Mouse (Mus musculus): Measurements from ENCODE around the gene Bmp2k. TPM values are rescaled to one million over a fixed set of nuclear protein-coding genes. Genes with fewer than 3 reads are reported as not detected.

Gene Bmp2k
- polyA plus RNA-seq, 1 experiment from 2014 or later, result 5.8 TPM

DNA sequence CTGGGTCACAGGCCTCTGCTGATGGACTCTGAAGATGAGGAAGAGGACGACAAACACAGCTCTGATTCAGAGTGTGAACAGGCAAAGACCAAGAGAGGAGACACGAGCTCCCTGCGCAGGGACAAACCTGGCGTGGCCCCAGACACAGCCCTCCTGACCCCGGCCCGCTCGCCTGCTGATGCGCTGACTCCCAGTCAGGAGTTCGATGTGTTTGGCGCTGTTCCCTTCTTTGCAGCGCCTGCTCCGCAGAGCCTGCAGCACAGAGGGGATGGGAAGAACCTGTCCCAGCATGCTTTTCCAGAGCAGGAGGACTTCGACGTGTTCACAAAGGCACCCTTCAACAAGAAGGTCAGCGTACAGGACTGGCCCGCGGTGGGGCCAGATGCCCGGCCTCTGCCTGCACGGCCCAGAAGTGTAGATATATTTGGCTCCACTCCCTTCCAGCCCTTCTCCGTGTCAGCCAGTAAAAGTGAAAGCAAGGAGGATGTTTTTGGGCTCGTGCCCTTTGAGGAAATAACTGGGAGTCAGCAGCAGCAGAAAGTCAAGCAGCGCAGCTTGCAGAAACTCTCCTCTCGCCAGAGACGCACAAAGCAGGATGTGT, 89.6 kb downstream of the Bmp2k start:
- 71% methylated on average over 24 of the region's 24 CpGs for WGBS
- no peaks in the 10 kb centered on the region for H3K27me3 ChIP-seq (replicated peaks)
- H3K4me2 ChIP-seq, result peak overlapping the region; percentile 39
- no peaks in the 10 kb centered on the region for H3K9me3 ChIP-seq
- peaks cover 9% of the 10 kb centered on the region for H3K4me1 ChIP-seq
- H3K27ac ChIP-seq (replicated peaks), result peak overlapping the region; percentile 42; the same call in 1 of the 2 replicates
- H3K4me3 ChIP-seq, result peak overlapping the region; percentile 15; the same call in 1 of the 2 replicates
- H3K9ac ChIP-seq, result 0 out of 2 replicates have a peak overlapping the region, but pooled peaks have one; percentile 28
- H3K36me3 ChIP-seq, result peaks cover 32% of the 10 kb centered on the region
- no peak; the same call in 1 of the 2 replicates for ATAC-seq (ENCODE audit: extremely low read depth, insufficient number of reproducible peaks, low FRiP score, low TSS enrichment)

DNA sequence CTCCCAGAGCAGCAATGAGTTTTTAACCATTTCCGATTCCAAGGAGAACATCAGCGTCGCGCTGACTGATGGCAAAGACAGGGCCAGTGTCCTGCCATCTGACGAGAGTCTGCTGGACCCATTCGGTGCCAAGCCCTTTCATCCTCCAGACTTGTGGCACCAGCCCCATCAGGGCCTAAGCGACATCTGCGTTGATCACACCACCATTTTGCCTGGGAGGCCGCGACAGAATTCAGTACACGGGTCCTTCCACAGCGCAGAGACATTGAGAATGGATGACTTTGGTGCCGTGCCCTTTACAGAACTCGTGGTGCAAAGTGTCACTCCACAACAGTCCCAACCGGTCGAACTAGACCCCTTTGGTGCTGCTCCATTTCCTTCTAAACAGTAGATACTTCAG, 90.3 kb downstream of the Bmp2k start:
- peak overlapping the region; percentile 39 for H3K4me2 ChIP-seq
- H3K9ac ChIP-seq, result 0 out of 2 replicates have a peak overlapping the region, but pooled peaks have one; percentile 28
- H3K4me3 ChIP-seq, result no peak overlapping the region
- ATAC-seq (ENCODE audit: extremely low read depth, insufficient number of reproducible peaks, low FRiP score, low TSS enrichment), result no peak
- H3K27me3 ChIP-seq (replicated peaks), result no peaks in the 10 kb centered on the region
- peaks cover 9% of the 10 kb centered on the region for H3K4me1 ChIP-seq
- H3K9me3 ChIP-seq, result no peaks in the 10 kb centered on the region
- WGBS, result 91% methylated on average over 16 of the region's 16 CpGs
- peaks cover 32% of the 10 kb centered on the region for H3K36me3 ChIP-seq
- peak overlapping the region; percentile 42; the same call in 1 of the 2 replicates for H3K27ac ChIP-seq (replicated peaks)

DNA sequence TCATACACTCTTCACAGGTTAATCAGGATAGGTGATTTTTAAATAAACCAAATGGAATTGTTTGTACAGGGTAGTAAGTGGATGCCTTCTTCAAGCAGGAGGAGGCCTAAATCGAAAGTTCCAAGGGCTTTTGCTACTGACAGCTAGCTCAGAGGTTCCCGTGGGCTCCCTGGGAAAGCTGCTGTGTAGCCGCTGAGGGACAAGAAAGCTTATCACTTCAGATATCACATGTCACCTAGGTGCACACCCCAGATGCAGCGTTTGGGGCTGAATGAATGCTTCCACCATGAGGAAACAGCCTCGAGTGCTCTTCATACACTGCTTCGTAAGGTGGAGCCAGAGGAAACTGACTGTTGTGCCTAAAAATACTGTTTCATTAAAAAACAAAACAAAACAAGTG, 90.7 kb downstream of the Bmp2k start:
- Histone ChIP-seq H3K27ac (replicated peaks) (no peak overlapping the region), H3K4me1 (peaks cover 9% of the 10 kb centered on the region), H3K9me3 (no peaks in the 10 kb centered on the region), H3K27me3 (replicated peaks) (no peaks in the 10 kb centered on the region), H3K4me3 (no peak overlapping the region), H3K36me3 (peaks cover 34% of the 10 kb centered on the region), H3K9ac (no peak overlapping the region), H3K4me2 (no peak overlapping the region)
- 53% methylated on average over 6 of the region's 6 CpGs for WGBS
- no peak for ATAC-seq (ENCODE audit: extremely low read depth, insufficient number of reproducible peaks, low FRiP score, low TSS enrichment)

DNA sequence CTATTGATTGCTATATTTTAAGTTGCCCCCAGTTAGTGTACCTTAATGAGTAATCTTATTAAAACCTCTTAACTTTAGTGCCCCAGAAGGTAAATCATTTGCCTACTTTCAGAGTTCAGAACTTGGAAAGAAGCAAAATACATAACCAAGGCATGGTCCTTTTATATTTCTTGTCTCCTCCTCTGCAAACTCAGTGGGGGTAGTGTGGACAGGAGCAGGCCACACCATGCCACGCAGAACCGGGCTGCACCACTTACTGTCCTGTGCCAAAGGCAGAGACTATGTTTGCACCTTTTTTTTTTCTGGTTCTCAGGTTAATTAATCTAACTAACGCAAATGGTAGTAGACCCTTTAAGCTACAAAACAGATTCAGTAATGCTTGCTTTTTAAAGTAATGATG, 91.9 kb downstream of the Bmp2k start:
- ATAC-seq (ENCODE audit: extremely low read depth, insufficient number of reproducible peaks, low FRiP score, low TSS enrichment), result no peak
- 93% methylated on average over 3 of the region's 3 CpGs for WGBS

DNA sequence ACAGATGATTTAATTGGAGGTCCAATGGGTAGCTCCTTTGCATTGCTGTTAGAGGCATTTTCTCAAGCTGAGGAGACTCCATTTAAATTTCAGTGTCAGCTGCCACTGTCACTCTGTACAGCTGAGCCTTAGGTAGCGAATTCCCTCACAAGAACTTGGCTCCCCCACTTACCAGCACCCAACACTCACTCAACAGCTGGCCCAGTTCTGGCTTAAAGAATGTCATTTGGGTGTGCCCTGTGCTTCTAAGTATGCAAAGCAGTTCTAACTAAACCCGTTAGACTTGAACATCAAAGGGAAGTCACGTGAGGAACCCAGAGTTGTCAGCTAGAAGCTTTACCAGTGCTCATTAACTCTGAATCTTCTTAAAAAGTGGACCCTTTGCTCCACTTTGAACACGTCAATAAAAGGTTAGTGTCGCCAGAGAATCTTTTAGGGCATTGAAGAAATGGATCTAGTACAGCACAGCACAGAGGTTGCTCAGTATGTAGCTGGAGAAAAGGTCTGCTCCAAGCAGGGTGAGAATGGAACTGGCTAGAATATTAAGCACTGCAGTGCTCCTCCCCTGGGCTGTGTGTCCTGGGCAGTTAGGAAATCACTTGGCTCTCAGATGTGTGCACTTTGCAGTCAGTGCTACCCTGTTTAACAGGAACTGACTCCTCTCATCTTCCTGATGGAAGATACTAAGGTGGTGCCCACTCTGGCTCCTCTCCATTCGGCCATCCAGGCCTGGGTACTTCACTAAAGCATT, 92.7 kb downstream of the Bmp2k start:
- no peaks in the 10 kb centered on the region for H3K9me3 ChIP-seq
- ATAC-seq (ENCODE audit: extremely low read depth, insufficient number of reproducible peaks, low FRiP score, low TSS enrichment), result no peak
- no peak overlapping the region for H3K9ac ChIP-seq
- H3K36me3 ChIP-seq, result peaks cover 30% of the 10 kb centered on the region
- H3K4me2 ChIP-seq, result no peak overlapping the region
- no peak overlapping the region for H3K4me3 ChIP-seq
- 73% methylated on average over 6 of the region's 6 CpGs for WGBS
- H3K27ac ChIP-seq (replicated peaks), result no peak overlapping the region
- no peaks in the 10 kb centered on the region for H3K27me3 ChIP-seq (replicated peaks)
- H3K4me1 ChIP-seq, result peaks cover 9% of the 10 kb centered on the region

More for the DNA sequence above, 91.9 kb downstream of the Bmp2k start:
- Histone ChIP-seq H3K27ac (replicated peaks) (no peak overlapping the region), H3K36me3 (peaks cover 30% of the 10 kb centered on the region), H3K9ac (no peak overlapping the region), H3K9me3 (no peaks in the 10 kb centered on the region), H3K4me2 (no peak overlapping the region), H3K4me3 (no peak overlapping the region), H3K27me3 (replicated peaks) (no peaks in the 10 kb centered on the region), H3K4me1 (peaks cover 9% of the 10 kb centered on the region)

DNA sequence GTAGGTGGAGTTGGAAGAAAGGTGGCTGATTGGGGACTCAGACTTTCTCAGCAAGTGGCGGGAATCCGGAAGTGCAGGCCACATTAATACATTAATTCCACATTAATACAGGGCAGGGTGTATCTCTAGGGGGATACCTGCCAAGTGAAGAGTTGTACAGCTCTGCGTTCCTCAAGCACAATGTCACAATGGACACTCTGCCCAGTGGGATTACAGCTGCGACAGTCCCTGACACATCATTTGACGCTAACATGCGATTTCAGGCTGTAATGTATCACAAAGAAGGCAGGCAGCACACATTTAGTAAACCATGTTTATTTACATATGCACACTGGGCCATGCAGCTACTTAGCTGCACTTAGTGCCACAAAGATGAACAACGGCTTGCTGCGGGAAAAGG, 95.5 kb downstream of the Bmp2k start:
- H3K27ac ChIP-seq (replicated peaks), result no peak overlapping the region
- no peaks in the 10 kb centered on the region for H3K27me3 ChIP-seq (replicated peaks)
- ATAC-seq (ENCODE audit: extremely low read depth, insufficient number of reproducible peaks, low FRiP score, low TSS enrichment), result no peak
- WGBS, result 84% methylated on average over 8 of the region's 8 CpGs
- H3K9me3 ChIP-seq, result no peaks in the 10 kb centered on the region
- H3K4me2 ChIP-seq, result no peak overlapping the region
- peaks cover 11% of the 10 kb centered on the region for H3K36me3 ChIP-seq
- H3K9ac ChIP-seq, result no peak overlapping the region
- no peak overlapping the region for H3K4me3 ChIP-seq
- H3K4me1 ChIP-seq, result peaks cover 4% of the 10 kb centered on the region; the same call in 1 of the 2 replicates

DNA sequence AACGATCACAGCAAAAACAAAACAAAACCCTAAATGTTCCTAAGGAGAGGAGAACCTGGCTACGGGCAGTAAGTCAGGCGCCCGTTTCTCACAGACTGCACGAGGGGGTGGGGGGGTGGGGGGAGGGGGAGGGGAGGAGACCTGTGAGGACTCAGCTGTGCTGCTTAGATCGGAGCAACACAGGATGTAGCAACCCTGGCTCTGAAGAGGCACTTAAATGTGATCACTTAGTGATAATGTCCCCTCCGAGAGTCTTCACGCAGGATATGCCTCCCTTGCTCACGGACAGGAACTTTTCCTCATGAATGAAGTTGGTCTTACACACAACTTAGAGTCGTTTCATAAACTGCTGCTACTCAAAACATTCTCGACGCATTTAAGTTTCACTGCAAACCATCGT, 97.8 kb downstream of the Bmp2k start:
- WGBS, result 39% methylated on average over 13 of the region's 13 CpGs
- Histone ChIP-seq H3K36me3 (peaks cover 7% of the 10 kb centered on the region; the same call in 1 of the 2 replicates), H3K27me3 (replicated peaks) (no peaks in the 10 kb centered on the region), H3K27ac (replicated peaks) (no peak overlapping the region), H3K9ac (no peak overlapping the region), H3K4me1 (peaks cover 4% of the 10 kb centered on the region; the same call in 1 of the 2 replicates), H3K4me3 (no peak overlapping the region), H3K9me3 (no peaks in the 10 kb centered on the region), H3K4me2 (no peak overlapping the region)
- ATAC-seq (ENCODE audit: extremely low read depth, insufficient number of reproducible peaks, low FRiP score, low TSS enrichment), result no peak

DNA sequence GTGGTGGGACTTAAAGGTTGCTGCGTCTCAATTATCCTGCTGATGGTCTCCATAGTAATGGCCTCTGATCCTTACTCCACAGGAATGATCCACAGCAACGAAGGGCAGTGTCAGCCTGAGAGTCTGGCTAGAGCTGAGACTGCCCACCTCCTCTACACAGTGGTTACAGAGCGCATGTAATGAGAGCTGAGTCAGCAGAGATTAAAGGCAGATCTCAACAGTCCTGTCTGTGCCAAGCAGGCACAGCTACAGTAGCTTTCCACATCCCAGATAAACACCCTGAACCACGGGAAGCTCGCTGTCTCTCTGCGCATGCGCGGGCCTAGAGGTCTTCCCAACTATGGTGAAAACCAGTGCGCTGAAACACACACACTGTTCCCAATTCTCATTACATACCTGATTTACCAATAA, 100.1 kb downstream of the Bmp2k start:
- Histone ChIP-seq H3K4me1 (peaks cover 4% of the 10 kb centered on the region; the same call in 1 of the 2 replicates), H3K36me3 (peaks cover 8% of the 10 kb centered on the region; the same call in 1 of the 2 replicates), H3K9me3 (no peaks in the 10 kb centered on the region), H3K27me3 (replicated peaks) (no peaks in the 10 kb centered on the region), H3K9ac (no peak overlapping the region), H3K4me3 (no peak overlapping the region), H3K4me2 (no peak overlapping the region), H3K27ac (replicated peaks) (no peak overlapping the region)
- ATAC-seq (ENCODE audit: extremely low read depth, insufficient number of reproducible peaks, low FRiP score, low TSS enrichment), result no peak
- WGBS, result 60% methylated on average over 9 of the region's 9 CpGs

DNA sequence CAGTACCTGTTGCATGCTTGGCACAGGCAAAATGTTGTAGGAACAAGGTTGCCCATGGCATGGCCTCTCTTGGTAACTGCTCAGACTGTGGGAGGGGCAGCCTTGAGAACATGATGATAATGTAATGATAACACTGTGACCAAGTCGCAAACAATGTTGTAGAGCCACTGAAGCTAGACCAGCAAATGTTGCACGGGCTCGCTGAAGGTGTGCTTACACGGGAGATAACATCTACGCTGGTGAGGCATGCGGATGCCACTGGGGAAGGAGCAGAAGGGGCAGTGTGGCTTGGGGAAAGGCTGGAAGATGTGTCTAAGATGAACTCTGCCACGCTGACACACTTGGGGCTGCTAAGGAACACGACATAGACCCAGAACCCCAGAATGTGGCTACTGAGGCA, 102.5 kb downstream of the Bmp2k start:
- H3K4me2 ChIP-seq, result no peak overlapping the region
- H3K9me3 ChIP-seq, result no peaks in the 10 kb centered on the region
- H3K27ac ChIP-seq (replicated peaks), result no peak overlapping the region
- ATAC-seq (ENCODE audit: extremely low read depth, insufficient number of reproducible peaks, low FRiP score, low TSS enrichment), result no peak
- H3K27me3 ChIP-seq (replicated peaks), result no peaks in the 10 kb centered on the region
- H3K4me3 ChIP-seq, result no peak overlapping the region
- WGBS, result 76% methylated on average over 8 of the region's 8 CpGs
- peaks cover 5% of the 10 kb centered on the region; the same call in 1 of the 2 replicates for H3K36me3 ChIP-seq
- H3K4me1 ChIP-seq, result peaks cover 4% of the 10 kb centered on the region; the same call in 1 of the 2 replicates
- H3K9ac ChIP-seq, result no peak overlapping the region

DNA sequence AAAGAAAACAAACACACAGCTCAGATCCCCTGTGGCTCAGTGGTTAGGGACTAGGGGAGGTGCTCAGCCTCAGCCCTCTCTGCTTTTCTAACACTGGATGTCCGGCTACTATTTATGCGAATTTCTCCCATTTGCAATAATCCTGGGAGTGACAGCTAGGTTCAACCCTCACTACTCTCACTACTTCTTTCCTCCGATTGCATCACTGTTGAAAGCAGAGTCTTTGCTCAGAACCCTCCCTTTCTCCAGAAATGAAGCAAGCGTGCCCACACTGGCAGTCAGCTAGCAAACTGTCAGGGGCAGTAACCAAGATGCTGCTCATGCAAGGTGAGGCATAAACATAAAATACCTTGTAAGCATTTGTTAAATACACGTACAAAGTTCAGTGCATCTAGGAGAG, 110.8 kb downstream of the Bmp2k start:
- Histone ChIP-seq H3K4me1 (peaks cover 11% of the 10 kb centered on the region), H3K36me3 (no peaks in the 10 kb centered on the region), H3K4me3 (no peak overlapping the region), H3K4me2 (no peak overlapping the region), H3K27me3 (replicated peaks) (no peaks in the 10 kb centered on the region; the same call in 1 of the 2 replicates), H3K27ac (replicated peaks) (no peak overlapping the region), H3K9ac (no peak overlapping the region), H3K9me3 (no peaks in the 10 kb centered on the region)
- ATAC-seq (ENCODE audit: extremely low read depth, insufficient number of reproducible peaks, low FRiP score, low TSS enrichment), result no peak
- 88% methylated on average over 5 of the region's 5 CpGs for WGBS

DNA sequence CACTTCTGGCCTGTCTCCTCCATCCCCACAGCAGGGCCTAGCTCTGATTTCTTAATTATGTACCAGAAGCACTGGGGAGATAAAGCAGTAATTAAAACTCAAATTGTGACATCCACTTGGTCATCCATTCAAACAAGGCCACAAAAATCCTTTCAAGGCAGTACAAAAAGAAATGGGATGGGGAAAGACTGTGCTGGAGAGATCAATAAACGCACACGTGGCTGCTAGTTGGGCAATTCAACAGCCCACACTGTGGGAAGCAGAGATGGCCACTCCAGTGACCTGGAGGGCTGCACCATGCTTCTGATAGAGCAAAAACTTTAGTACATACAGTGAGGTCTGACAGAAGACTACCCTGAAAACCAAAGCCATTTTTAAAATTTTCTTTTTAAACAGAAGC, 112.6 kb downstream of the Bmp2k start:
- peak overlapping the region; percentile 95; the same call in 1 of the 2 replicates for H3K4me2 ChIP-seq
- 68% methylated on average over 2 of the region's 2 CpGs for WGBS

More for the DNA sequence above, 112.6 kb downstream of the Bmp2k start:
- no peak overlapping the region for H3K27ac ChIP-seq (replicated peaks)
- 0 out of 2 replicates have a peak overlapping the region, but pooled peaks have one; percentile 79 for H3K4me3 ChIP-seq
- H3K27me3 ChIP-seq (replicated peaks), result no peaks in the 10 kb centered on the region; the same call in 1 of the 2 replicates
- ATAC-seq (ENCODE audit: extremely low read depth, insufficient number of reproducible peaks, low FRiP score, low TSS enrichment), result no peak
- H3K4me1 ChIP-seq, result peaks cover 11% of the 10 kb centered on the region
- no peak overlapping the region for H3K9ac ChIP-seq
- no peaks in the 10 kb centered on the region for H3K36me3 ChIP-seq
- H3K9me3 ChIP-seq, result no peaks in the 10 kb centered on the region

Data from heart, embryonic 13.5 days (tissue).